Mouse (Mus musculus) thymus, adult 2 months (tissue): ENCODE measurements at regions not wholly inside any gene's neighbourhood (a gene's known extent, or its start where the extent isn't known, plus 50 kb on each side); places are given as distances from the start of the nearest gene placed in this dataset.

Source experiments
- DNase-seq: peaks from one replicate; pipeline ENCODE4 v3.0.0; 2021
- H3K27ac ChIP-seq: fragments of 200-500 bp; 2 replicates; pipeline ENCODE4 v1.5.1; 2012; ENCODE audit warnings: low read length, control low read depth; ENCODE audit not compliant: control insufficient read depth, insufficient read depth
- H3K27me3 ChIP-seq: fragments of 200-500 bp; 2 replicates; pipeline ENCODE4 v1.6.1; 2012; ENCODE audit warnings: mild to moderate bottlenecking, low read length, moderate library complexity, mixed read lengths; ENCODE audit not compliant: control insufficient read depth, insufficient read depth
- H3K36me3 ChIP-seq: fragments of 200-500 bp; 2 replicates; pipeline ENCODE4 v1.6.1; 2012; ENCODE audit warnings: mild to moderate bottlenecking, low read length, moderate library complexity; ENCODE audit not compliant: control insufficient read depth, insufficient read depth
- H3K4me1 ChIP-seq: fragments of 200-500 bp; replicated peaks from 2 replicates; pipeline ENCODE4 v1.6.1; 2012; ENCODE audit warnings: low read length; ENCODE audit not compliant: control insufficient read depth, insufficient read depth
- H3K4me3 ChIP-seq: fragments of 200-500 bp; 2 replicates; pipeline ENCODE4 v1.5.1; 2012; ENCODE audit warnings: mild to moderate bottlenecking, low read length, control low read depth, moderate library complexity; ENCODE audit not compliant: control insufficient read depth, insufficient read depth
- CTCF ChIP-seq: fragments of 200-500 bp; IDR thresholded peaks from 2 replicates; pipeline ENCODE4 v1.5.1; 2012; ENCODE audit warnings: mild to moderate bottlenecking, control low read depth, low read length, moderate library complexity, borderline replicate concordance; ENCODE audit not compliant: control insufficient read depth, poor library complexity, insufficient read depth; ENCODE audit errors: extremely low read depth
- POLR2A ChIP-seq: fragments of 200-500 bp; IDR thresholded peaks from 2 replicates; pipeline ENCODE4 v1.6.1; 2012; ENCODE audit warnings: mild to moderate bottlenecking, low read length, control low read depth, moderate library complexity; ENCODE audit not compliant: control insufficient read depth, poor library complexity, insufficient read depth; ENCODE audit errors: extremely low read depth
- WGBS: fragments of 180-500 bp; shearing (Covaris S2); methylation state at CpG from one replicate; pipeline ENCODE4 v1.1.7; 2018; 5-methylcytosine and 5-hydroxymethylcytosine counted together

DNA sequence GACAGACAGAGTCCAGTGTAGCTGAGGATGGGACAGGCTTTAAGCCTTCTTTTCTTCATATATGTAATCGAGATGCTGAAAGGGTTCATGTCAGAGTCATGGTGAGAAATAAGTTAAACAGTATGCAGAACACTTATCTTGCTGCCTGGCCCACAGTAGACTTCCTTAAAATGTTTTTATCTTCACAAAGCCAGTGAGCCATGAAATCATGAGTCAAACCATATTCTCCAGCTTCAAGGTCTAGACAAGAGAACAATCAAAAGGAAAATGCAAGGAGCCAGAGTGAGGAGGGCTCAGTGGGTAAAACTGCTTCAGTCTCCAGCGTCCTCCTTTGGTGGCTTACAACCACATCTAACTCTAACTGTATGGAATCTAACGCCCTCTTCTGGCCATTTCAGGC is 103.7 kb upstream of the Onecut1 start:
- no peak for TF ChIP-seq POLR2A
- TF ChIP-seq CTCF, result no peak
- no peak for DNase-seq
- Histone ChIP-seq H3K4me3 (no peak overlapping the region), H3K36me3 (no peaks in the 10 kb centered on the region), H3K27me3 (no peaks in the 10 kb centered on the region), H3K4me1 (no peaks in the 10 kb centered on the region), H3K27ac (no peak overlapping the region)
- 66% methylated on average over 3 of the region's 3 CpGs for whole genome bisulfite sequencing

DNA sequence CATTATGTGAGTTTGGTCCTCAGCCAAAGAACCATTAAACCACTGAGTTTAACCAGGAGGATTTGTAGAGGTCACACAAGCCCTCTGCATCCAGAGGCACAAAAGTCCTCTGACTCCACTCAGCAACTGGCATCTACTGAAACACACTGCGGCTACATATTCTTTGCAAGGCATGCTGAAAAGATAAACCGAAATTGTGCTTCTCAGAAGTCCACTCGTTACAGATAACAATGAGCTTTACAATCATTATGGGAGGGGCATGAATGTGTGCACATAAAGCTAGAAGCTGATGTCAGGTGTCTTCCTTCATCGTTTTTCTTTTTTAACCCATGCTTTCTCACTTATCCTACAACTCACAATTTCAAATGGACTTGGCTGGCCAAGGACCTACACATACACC is 102.8 kb upstream of the Onecut1 start:
- no peaks in the 10 kb centered on the region for H3K27me3 ChIP-seq
- no peak overlapping the region for H3K4me3 ChIP-seq
- H3K4me1 ChIP-seq, result no peaks in the 10 kb centered on the region
- H3K27ac ChIP-seq, result no peak overlapping the region
- TF ChIP-seq CTCF, result no peak
- TF ChIP-seq POLR2A, result no peak
- WGBS, result 95% methylated on average over 4 of the region's 4 CpGs
- no peaks in the 10 kb centered on the region for H3K36me3 ChIP-seq
- DNase-seq, result no peak

DNA sequence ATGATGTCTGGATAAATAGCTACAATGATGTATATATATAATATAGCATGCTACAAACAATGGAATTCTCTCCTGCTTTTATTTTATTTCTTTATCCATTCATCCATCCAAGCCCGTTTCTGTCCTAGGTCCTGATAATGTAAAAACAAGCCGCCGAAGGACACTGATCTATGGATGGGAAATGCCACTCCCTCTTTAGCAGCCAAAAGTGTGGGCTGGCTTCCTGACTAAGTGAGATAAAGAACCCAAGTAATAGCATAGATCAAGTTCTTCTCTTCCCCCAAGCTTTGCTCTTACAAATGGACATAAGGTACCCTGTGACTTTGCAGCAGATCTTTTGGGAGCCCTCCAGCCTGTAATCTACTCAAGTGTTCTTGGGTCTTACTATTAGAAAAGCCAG is 81.3 kb upstream of the Onecut1 start:
- H3K4me3 ChIP-seq, result no peak overlapping the region
- DNase-seq, result no peak
- no peak for TF ChIP-seq POLR2A
- no peak for TF ChIP-seq CTCF
- no peak overlapping the region for H3K27ac ChIP-seq
- no peaks in the 10 kb centered on the region for H3K36me3 ChIP-seq
- no peaks in the 10 kb centered on the region for H3K4me1 ChIP-seq
- WGBS, result 49% methylated on average over 3 of the region's 3 CpGs
- H3K27me3 ChIP-seq, result no peaks in the 10 kb centered on the region

DNA sequence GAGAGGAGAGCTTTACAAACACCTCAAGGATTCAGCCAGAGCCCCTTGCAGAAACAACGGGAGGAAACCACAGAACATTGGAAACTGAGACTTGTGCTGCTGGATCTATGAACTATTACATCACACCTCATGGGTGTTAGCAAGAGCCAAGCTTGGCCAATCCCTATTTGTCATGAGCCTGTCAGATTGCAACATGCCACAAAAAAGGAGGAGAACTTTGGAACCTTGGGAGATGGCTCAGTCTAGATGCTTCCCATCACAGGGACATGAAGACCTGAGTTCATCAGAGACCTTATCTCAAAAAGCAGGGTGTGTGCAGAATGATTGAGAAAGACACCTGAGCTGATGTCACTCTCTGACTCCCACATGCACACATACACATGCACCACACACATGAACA is 68.3 kb upstream of the Onecut1 start:
- TF ChIP-seq CTCF (no peak), POLR2A (no peak)
- DNase-seq, result no peak
- Histone ChIP-seq H3K4me1 (no peaks in the 10 kb centered on the region), H3K36me3 (no peaks in the 10 kb centered on the region), H3K27me3 (no peaks in the 10 kb centered on the region), H3K27ac (no peak overlapping the region), H3K4me3 (no peak overlapping the region)
- WGBS, result 35% methylated on average over 1 of the region's 1 CpGs

DNA sequence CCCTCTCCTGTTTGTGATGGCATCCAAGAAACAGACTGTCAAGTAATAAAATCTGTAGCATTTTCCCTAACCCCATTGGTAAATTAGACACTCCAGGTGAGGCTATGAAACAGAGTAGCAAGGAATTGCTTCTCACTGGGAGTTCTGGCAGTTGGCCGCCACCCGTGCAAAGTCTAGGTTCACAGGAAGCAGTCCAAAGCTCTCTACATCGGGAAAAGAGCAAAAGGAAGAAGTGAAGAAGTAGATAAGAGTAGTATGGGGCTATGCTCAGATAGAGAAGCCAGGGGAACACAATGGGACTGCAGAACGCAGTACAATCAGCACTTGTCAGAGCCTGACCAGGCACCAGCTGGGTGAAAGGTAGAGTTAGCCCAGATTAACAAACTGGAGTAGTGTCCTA is 65.7 kb upstream of the Onecut1 start:
- Histone ChIP-seq H3K27me3 (no peaks in the 10 kb centered on the region), H3K36me3 (no peaks in the 10 kb centered on the region), H3K4me3 (no peak overlapping the region), H3K27ac (no peak overlapping the region), H3K4me1 (no peaks in the 10 kb centered on the region)
- DNase-seq, result no peak
- 34% methylated on average over 4 of the region's 4 CpGs for WGBS
- TF ChIP-seq CTCF, result no peak
- no peak for TF ChIP-seq POLR2A

DNA sequence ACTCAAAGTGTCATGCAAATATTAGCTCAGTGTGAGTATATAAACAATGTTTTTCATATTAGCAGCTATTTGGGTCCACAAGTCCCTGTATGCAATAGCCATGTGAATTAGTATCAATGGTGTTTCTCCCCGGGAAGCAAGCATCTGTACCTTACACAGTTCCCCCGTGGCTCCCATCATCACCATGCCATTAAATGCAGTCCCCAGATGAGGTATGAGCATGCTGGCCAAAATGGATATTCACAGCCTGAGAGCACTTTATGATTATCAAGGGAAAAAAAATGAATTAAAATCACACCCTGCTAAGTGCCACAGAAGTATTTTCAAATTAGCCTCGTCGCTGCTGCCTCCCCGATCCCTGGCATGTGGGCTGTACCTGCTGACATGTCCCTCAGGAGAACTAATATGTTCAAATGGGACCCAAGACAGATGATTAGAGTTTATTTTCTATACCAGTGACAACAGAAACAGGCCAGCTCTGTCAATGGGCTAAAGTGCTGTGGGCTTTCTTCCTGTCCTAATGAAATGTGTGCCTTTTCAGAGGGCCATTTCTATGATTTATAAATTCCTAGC is 64.4 kb upstream of the Onecut1 start:
- Histone ChIP-seq H3K27me3 (no peaks in the 10 kb centered on the region), H3K4me1 (no peaks in the 10 kb centered on the region), H3K27ac (no peak overlapping the region), H3K4me3 (no peak overlapping the region), H3K36me3 (no peaks in the 10 kb centered on the region)
- no peak for DNase-seq
- TF ChIP-seq POLR2A (no peak), CTCF (no peak)
- 93% methylated on average over 5 of the region's 5 CpGs for whole genome bisulfite sequencing

DNA sequence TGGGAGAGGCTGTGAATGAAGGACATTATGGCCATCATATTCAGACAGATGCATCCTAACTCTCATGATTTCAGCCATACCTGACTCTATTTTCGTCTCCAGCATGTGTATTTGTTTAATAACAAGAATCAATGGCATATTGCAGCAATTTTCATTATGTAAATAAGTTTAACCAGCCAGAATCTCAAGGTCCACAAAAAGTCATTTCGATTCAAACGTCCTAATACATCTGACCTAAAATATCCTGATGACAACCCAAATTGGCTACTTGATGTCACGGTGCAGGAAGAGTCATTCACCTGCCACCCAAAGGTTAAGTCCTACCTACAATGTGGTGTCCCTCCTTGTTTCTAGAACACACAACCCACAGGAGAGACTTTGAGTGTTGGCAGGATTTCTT is 60.6 kb upstream of the Onecut1 start:
- H3K27me3 ChIP-seq, result no peaks in the 10 kb centered on the region
- no peak for DNase-seq
- TF ChIP-seq POLR2A (no peak), CTCF (no peak)
- no peaks in the 10 kb centered on the region for H3K4me1 ChIP-seq
- no peak overlapping the region for H3K27ac ChIP-seq
- 83% methylated on average over 4 of the region's 4 CpGs for WGBS
- H3K4me3 ChIP-seq, result no peak overlapping the region
- H3K36me3 ChIP-seq, result no peaks in the 10 kb centered on the region
